In genomic region chr17:62661801-62662200, GRCm38 (mm10) we compare ENCODE assay signal across 19 mouse cellular contexts.
DNase-seq lines count a peak whose midpoint lies in the region; ATAC-seq lines count a peak whose summit lies in the region.
"Had no signal": no experiment of that assay in that cellular context is flagged by ENCODE, and none has a peak within 500 bp of the region (broad histone marks: within the 10 kb centered on the region; RNA-seq: fewer than 3 reads in every experiment).

No protein-coding gene starts in this region.

- H3K9ac ChIP-seq in heart, embryonic 14.5 days (ENCODE audit: low read length): no peak overlapping the region
- H3K9ac ChIP-seq: forebrain, embryonic 13.5 days; forebrain, postnatal 0 days; hindbrain, embryonic 13.5 days had no signal

- intact Hi-C loops in heart, postnatal 10 days (cut with DNase I): loop anchor here (5.0 kb wide), 1 partner anchor 96 kb away; no protein-coding TSS in a partner anchor

- 0 out of 2 replicates have a peak overlapping the region, but pooled peaks have one; percentile 59 for H3K27ac ChIP-seq in heart, embryonic 10.5 days
- peak overlapping the region; percentile 72 to 79 for H3K27ac ChIP-seq in heart, embryonic 14.5 days (replicated peaks in 1 of 2; ENCODE audit: control insufficient read depth in 1 of 2, insufficient read depth in 1 of 2, low read depth in 2 of 2, low read length in 2 of 2)
- no peak overlapping the region for H3K27ac ChIP-seq in embryonic facial prominence, embryonic 10.5 days (replicated peaks)
- H3K27ac ChIP-seq: forebrain, embryonic 13.5 days; gastrocnemius, adult 2 months; hindbrain, embryonic 13.5 days; hindbrain, postnatal 0 days had no signal

- DNase-seq in heart, adult 18-20 months: peak; percentile 51 to 63
- DNase-seq in heart, adult 8-10 months (ENCODE audit: low spot score): no peak
- DNase-seq in heart, embryonic 10.5 days (ENCODE audit: low spot score): peak; percentile 79
- DNase-seq in heart, postnatal 10 days: peak; percentile 58 to 62
- no peak for DNase-seq in right cerebral cortex, postnatal 10 days (ENCODE audit: low spot score in 2 of 2)
- DNase-seq in urinary bladder, postnatal 36 days (ENCODE audit: low spot score in 2 of 2): no peak
- DNase-seq in embryonic facial prominence, embryonic 10.5 days (ENCODE audit: low spot score): no peak
- DNase-seq: adrenal gland, postnatal 10 days; cerebellum, adult 11 months; cerebellum, adult 8-10 months; cerebellum, postnatal 14 days; forebrain, postnatal 0 days; gastrocnemius, adult 2 months; gastrocnemius, postnatal 36 days; kidney, adult 18-20 months had no signal

- peak overlapping the region; percentile 45 for H3K4me2 ChIP-seq in heart, embryonic 14.5 days (ENCODE audit: low read length)
- H3K4me2 ChIP-seq: forebrain, embryonic 13.5 days; hindbrain, embryonic 13.5 days had no signal

- H3K4me3 ChIP-seq in heart, embryonic 10.5 days: no peak overlapping the region
- H3K4me3 ChIP-seq in heart, embryonic 14.5 days (ENCODE audit: control insufficient read depth in 1 of 2, insufficient read depth in 1 of 2, low read depth in 1 of 2, low read length in 2 of 2): no peak overlapping the region
- H3K4me3 ChIP-seq in embryonic facial prominence, embryonic 10.5 days: no peak overlapping the region
- H3K4me3 ChIP-seq: forebrain, embryonic 13.5 days; gastrocnemius, adult 2 months; hindbrain, embryonic 13.5 days had no signal

- H3K27me3 ChIP-seq in heart, embryonic 10.5 days (ENCODE audit: insufficient read depth, poor library complexity, severe bottlenecking): no peaks in the 10 kb centered on the region
- H3K27me3 ChIP-seq in heart, embryonic 14.5 days (ENCODE audit: control insufficient read depth, insufficient read depth, low read length): no peaks in the 10 kb centered on the region
- no peaks in the 10 kb centered on the region for H3K27me3 ChIP-seq in embryonic facial prominence, embryonic 10.5 days (replicated peaks; ENCODE audit: low read depth, poor library complexity, severe bottlenecking)
- H3K27me3 ChIP-seq: forebrain, embryonic 13.5 days; hindbrain, embryonic 13.5 days had no signal

- H3K36me3 ChIP-seq in heart, embryonic 10.5 days: no peaks in the 10 kb centered on the region
- H3K36me3 ChIP-seq in heart, embryonic 14.5 days (ENCODE audit: control insufficient read depth, insufficient read depth, low read length): no peaks in the 10 kb centered on the region
- H3K36me3 ChIP-seq in embryonic facial prominence, embryonic 10.5 days (replicated peaks): no peaks in the 10 kb centered on the region
- H3K36me3 ChIP-seq: hindbrain, embryonic 13.5 days had no signal

- peak; percentile 79 for ATAC-seq in heart, embryonic 14.5 days (ENCODE audit: insufficient number of reproducible peaks, insufficient read depth, low FRiP score, low read depth)
- ATAC-seq: forebrain, embryonic 13.5 days; forebrain, postnatal 0 days; hindbrain, postnatal 0 days had no signal

- H3K9me3 ChIP-seq in heart, embryonic 10.5 days: no peaks in the 10 kb centered on the region
- H3K9me3 ChIP-seq in heart, embryonic 14.5 days (ENCODE audit: control insufficient read depth, low read length): no peaks in the 10 kb centered on the region
- H3K9me3 ChIP-seq in embryonic facial prominence, embryonic 10.5 days: no peaks in the 10 kb centered on the region
- H3K9me3 ChIP-seq: forebrain, embryonic 13.5 days; hindbrain, embryonic 13.5 days had no signal

- 18% methylated on average over 7 of the region's 7 CpGs for WGBS in heart, embryonic 10.5 days
- 7% methylated on average over 7 of the region's 7 CpGs for WGBS in heart, embryonic 14.5 days
- 69% methylated on average over 7 of the region's 7 CpGs for WGBS in embryonic facial prominence, embryonic 10.5 days

- H3K4me1 ChIP-seq in heart, embryonic 10.5 days: peaks cover 44% of the 10 kb centered on the region
- H3K4me1 ChIP-seq in heart, embryonic 14.5 days (ENCODE audit: control insufficient read depth in 2 of 2, insufficient read depth in 2 of 2, low read length in 2 of 2): peaks cover 13 to 48% of the 10 kb centered on the region in 2 experiments
- peaks cover 31% of the 10 kb centered on the region for H3K4me1 ChIP-seq in embryonic facial prominence, embryonic 10.5 days

Comparison
In these comparisons a context has a peak if more than half of its experiments do, and no peak if none do; other contexts are left out.
1. DNase-seq: peak in heart, adult 18-20 months (2 of 2), heart, embryonic 10.5 days (single experiment) and heart, postnatal 10 days (2 of 2); none in heart, adult 8-10 months (single experiment), right cerebral cortex, postnatal 10 days (0 of 2), urinary bladder, postnatal 36 days (0 of 2) and embryonic facial prominence, embryonic 10.5 days (single experiment).